Mouse (Mus musculus): ENCODE measurements around the gene Prss56. TPM values are rescaled to one million over a fixed set of nuclear protein-coding genes. Genes with fewer than 3 reads are reported as not detected.

Gene Prss56
- polyA plus RNA-seq (2012; rRNA removed): 0.28 and 1.3 TPM in 2 replicates

- DNase-seq (ENCODE audit: low read depth): no peak
- TF ChIP-seq POLR2A (IDR thresholded peaks at IDR 0.05; ENCODE audit: borderline replicate concordance, extremely low read depth, insufficient read depth, insufficient read length, poor library complexity, severe bottlenecking) (no peak), CTCF (IDR thresholded peaks at IDR 0.05; ENCODE audit: borderline replicate concordance, extremely low read depth, insufficient read depth, insufficient read length) (no peak)
These were observed at the start of gene Prss56 for GRCm38 (mm10) chr1:87183013-87183412. Gene Prss56, plus strand, starts transcription at chr1:87183313.

DNA sequence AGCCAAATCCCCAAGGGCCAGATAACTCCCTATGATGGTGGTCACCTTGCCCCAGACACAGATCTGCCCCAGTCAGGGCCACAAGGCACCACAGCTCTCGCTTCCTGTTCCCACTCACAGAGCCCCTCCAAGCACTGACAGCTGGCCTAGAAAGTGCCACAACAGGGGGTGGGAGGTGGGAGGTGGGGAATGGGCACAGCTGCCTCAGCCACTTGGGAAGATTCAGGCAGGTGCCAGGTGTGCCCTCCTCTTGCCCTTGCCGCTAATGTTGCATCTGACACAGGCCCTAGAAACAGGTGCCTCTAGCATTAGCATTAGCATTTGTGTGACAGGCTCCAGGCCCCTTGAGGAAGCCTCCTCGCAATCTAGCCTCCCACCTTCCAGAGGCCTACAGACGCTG lies 41.6 kb upstream of the Prss56 start:
- no peak for DNase-seq (ENCODE audit: low read depth)
- TF ChIP-seq CTCF (IDR thresholded peaks at IDR 0.05; ENCODE audit: borderline replicate concordance, extremely low read depth, insufficient read depth, insufficient read length) (no peak), POLR2A (IDR thresholded peaks at IDR 0.05; ENCODE audit: borderline replicate concordance, extremely low read depth, insufficient read depth, insufficient read length, poor library complexity, severe bottlenecking) (no peak)

DNA sequence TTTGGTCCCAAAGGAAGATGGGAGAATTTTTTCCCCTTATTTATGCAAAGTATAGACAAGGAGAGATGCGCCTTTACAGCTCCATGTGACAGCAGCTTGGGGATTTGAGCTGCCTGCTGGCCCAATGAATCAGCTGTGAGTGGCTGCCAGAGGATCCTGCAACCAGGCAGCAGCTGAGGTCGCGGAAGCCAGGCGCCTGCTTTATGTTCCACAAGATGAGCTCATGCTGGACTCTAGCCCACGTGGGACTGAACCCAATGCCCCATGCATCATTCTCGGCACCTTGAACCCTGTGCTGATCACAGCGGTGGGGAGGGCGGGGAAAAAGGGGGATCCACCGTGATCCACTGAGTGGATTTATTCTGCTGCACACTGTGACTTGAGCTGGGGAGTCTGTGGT lies 40.7 kb upstream of the Prss56 start:
- peak; percentile 77 for DNase-seq (ENCODE audit: low read depth)
- no peak for TF ChIP-seq POLR2A (IDR thresholded peaks at IDR 0.05; ENCODE audit: borderline replicate concordance, extremely low read depth, insufficient read depth, insufficient read length, poor library complexity, severe bottlenecking)
- TF ChIP-seq CTCF (IDR thresholded peaks at IDR 0.05; ENCODE audit: borderline replicate concordance, extremely low read depth, insufficient read depth, insufficient read length): no peak

DNA sequence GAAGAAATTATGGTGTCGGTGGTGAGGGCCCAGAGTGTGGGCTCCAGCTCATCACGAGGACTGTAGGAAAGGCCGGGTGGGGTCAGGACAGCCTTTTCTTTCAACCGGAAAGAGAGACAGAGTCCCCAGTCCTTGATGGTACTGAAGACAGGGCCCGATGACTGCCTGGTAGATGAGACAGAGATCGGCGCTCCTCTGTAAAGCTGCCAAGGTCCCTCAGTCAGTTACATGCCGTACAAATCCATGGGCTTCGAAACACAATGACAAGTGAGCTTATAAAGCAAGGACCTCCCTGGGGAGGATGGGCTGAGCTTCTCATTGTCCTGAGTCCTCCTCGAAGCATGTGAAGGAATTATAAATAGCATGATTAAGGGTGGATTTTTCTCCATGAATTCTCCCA lies 40.0 kb upstream of the Prss56 start:
- no peak for TF ChIP-seq CTCF (IDR thresholded peaks at IDR 0.05; ENCODE audit: borderline replicate concordance, extremely low read depth, insufficient read depth, insufficient read length)
- TF ChIP-seq POLR2A (IDR thresholded peaks at IDR 0.05; ENCODE audit: borderline replicate concordance, extremely low read depth, insufficient read depth, insufficient read length, poor library complexity, severe bottlenecking): no peak
- peak; percentile 39 for DNase-seq (ENCODE audit: low read depth)

- TF ChIP-seq CTCF (IDR thresholded peaks at IDR 0.05; ENCODE audit: borderline replicate concordance, extremely low read depth, insufficient read depth, insufficient read length): no peak
- no peak for TF ChIP-seq POLR2A (IDR thresholded peaks at IDR 0.05; ENCODE audit: borderline replicate concordance, extremely low read depth, insufficient read depth, insufficient read length, poor library complexity, severe bottlenecking)
- DNase-seq (ENCODE audit: low read depth): no peak
These were observed 33.7 kb upstream of the Prss56 start for GRCm38 (mm10) chr1:87149422-87149821.

GRCm38 (mm10) chr1:87151286-87151685 lies 31.8 kb upstream of the Prss56 start:
- TF ChIP-seq CTCF (IDR thresholded peaks at IDR 0.05; ENCODE audit: borderline replicate concordance, extremely low read depth, insufficient read depth, insufficient read length): no peak
- TF ChIP-seq POLR2A (IDR thresholded peaks at IDR 0.05; ENCODE audit: borderline replicate concordance, extremely low read depth, insufficient read depth, insufficient read length, poor library complexity, severe bottlenecking): no peak
- DNase-seq (ENCODE audit: low read depth): no peak

DNA sequence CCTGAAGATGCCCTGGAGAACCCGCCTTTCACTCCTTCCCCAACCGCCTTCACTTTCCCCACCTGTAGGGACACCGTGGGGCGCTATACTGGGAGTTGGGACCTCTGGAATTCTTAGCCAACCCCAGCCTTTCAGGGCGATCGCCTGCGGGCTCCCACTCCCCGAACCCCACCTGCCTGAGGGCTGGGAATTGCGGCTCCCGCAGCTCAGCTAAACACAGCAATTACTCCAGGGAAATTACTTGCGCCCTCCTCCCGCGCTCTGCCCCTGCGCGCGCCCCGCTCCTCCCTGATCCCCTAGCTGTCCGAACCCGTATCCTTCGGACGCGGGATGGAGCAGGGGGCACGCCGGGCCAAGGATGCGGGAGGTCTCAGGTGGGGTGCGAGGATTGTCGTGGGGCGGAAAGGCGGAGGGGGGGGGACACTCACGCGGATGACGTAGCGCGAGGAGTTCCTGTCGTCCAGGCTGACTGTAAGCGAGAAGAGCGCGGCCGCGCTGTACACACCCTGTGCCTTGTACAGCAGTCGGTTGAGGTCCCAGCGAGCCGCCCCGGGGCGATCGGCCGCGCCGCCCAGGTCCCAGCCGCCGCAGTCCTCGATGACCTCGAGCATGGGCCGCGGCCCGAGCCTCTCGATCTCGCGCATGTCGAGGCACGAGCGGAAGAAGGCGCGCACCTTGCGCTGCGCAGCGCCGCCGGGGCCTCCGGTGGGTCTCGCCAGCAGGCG lies 29.2 kb upstream of the Prss56 start:
- no peak for DNase-seq (ENCODE audit: low read depth)
- TF ChIP-seq CTCF (IDR thresholded peaks at IDR 0.05; ENCODE audit: borderline replicate concordance, extremely low read depth, insufficient read depth, insufficient read length) (no peak), POLR2A (IDR thresholded peaks at IDR 0.05; ENCODE audit: borderline replicate concordance, extremely low read depth, insufficient read depth, insufficient read length, poor library complexity, severe bottlenecking) (no peak)

DNA sequence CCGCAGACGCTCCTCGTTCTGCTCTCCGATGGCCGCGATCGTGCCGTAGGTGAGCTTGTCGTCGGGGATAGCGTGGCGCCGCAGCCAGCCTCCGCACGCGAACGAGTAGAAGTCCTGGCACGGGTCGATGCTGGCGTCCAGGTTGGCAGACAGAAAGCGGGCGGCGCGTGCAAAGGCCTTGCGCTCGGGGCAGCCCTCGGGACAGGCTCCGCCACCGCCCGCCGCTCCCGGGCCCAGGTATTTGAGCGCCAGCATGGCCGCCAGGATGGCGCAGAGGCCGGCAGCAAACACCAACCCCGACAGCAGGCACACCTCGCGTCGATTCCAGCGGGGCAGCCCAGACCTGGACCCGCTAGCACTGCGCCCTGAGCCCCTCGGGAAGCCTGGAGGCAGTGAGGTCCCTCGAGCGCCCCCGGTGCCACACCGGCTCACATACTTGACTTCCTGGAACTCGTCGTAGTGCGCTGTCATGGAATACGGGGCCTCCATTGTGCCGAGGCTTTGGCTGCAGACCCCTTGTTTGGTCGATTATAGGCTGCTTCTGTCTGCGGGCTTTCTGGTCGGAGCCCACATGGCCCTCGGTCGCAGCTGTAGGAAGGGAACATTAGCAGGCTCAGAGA lies 28.5 kb upstream of the Prss56 start:
- no peak for DNase-seq (ENCODE audit: low read depth)
- TF ChIP-seq POLR2A (IDR thresholded peaks at IDR 0.05; ENCODE audit: borderline replicate concordance, extremely low read depth, insufficient read depth, insufficient read length, poor library complexity, severe bottlenecking) (no peak), CTCF (IDR thresholded peaks at IDR 0.05; ENCODE audit: borderline replicate concordance, extremely low read depth, insufficient read depth, insufficient read length) (no peak)

GRCm38 (mm10) chr1:87155531-87156198 lies 27.4 kb upstream of the Prss56 start:
- TF ChIP-seq POLR2A (IDR thresholded peaks at IDR 0.05; ENCODE audit: borderline replicate concordance, extremely low read depth, insufficient read depth, insufficient read length, poor library complexity, severe bottlenecking) (0 out of 2 replicates have a peak, but pooled peaks have one; percentile 15), CTCF (IDR thresholded peaks at IDR 0.05; ENCODE audit: borderline replicate concordance, extremely low read depth, insufficient read depth, insufficient read length) (no peak)
- peak; percentile 71 for DNase-seq (ENCODE audit: low read depth)

DNA sequence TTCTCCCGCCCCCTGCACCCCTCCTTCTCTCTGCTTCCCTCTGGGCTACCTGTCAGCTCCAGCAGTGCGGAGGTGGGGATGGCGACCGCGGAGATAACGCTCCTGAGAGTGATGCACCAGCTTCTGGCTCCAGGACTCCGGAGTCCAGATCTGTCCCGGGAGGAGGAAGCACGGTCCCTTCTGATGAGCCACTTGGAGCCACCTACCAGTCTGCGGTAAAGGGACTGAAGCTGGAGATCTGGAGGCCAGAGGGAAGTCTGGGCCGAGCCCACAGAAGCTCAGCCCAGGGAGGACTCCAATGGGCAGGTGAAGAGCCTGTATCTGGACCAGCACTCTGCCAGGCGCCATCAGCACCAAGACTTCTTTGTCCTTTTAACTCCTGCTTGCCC lies 26.9 kb upstream of the Prss56 start, which contains the start of gene Ecel1:
Gene Ecel1, minus strand, starts transcription at position 323 of the 389 bp plus-strand sequence.
- DNase-seq (ENCODE audit: low read depth): no peak
- no peak for TF ChIP-seq POLR2A (IDR thresholded peaks at IDR 0.05; ENCODE audit: borderline replicate concordance, extremely low read depth, insufficient read depth, insufficient read length, poor library complexity, severe bottlenecking)

DNA sequence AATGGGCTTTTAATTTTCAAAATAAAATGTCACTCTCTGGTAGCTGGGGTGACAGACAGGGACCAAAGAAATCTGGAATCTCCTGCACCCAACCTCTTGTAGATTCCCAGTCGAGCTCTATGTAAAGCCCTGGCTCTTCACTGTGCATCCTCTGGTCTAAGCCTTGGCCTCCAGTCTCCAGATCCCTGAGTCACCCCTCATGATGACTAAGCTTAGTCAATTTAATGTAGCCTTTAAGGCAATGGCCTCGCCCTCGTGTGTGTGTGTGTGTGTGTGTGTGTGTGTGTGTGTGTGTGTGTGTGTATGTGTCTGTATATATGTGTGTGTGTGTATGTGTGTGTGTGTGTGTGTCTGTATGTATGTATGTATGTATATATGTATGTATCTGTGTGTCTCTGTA lies 23.7 kb upstream of the Prss56 start:
- TF ChIP-seq CTCF (IDR thresholded peaks at IDR 0.05; ENCODE audit: borderline replicate concordance, extremely low read depth, insufficient read depth, insufficient read length): no peak
- no peak for TF ChIP-seq POLR2A (IDR thresholded peaks at IDR 0.05; ENCODE audit: borderline replicate concordance, extremely low read depth, insufficient read depth, insufficient read length, poor library complexity, severe bottlenecking)
- DNase-seq (ENCODE audit: low read depth): no peak

All from brain, embryonic 14.5 days (tissue).